Mouse (Mus musculus) ES-CJ7 (cell line): ENCODE results near the gene Cort.
"Not testable (repeated sequence)": the region's sequence is repeated elsewhere in the genome, so short reads cannot be mapped to it uniquely, and the experiment has no call there.

Source experiments
- DNase-seq: peaks from one replicate; pipeline ENCODE4 v3.0.0; 2011; ENCODE audit warnings: low read depth, low spot score

The Cort gene

GRCm38 (mm10) chr4:149126663-149127062 lies at the start of gene Cort:
Gene Cort (minus strand): TSS chr4:149126763.
- DNase-seq = no peak

- no peak for DNase-seq
These were observed 47.1 kb upstream of the Cort start for GRCm38 (mm10) chr4:149173661-149174060.

- no peak for DNase-seq
These were observed 46.1 kb upstream of the Cort start for GRCm38 (mm10) chr4:149172666-149173065.

GRCm38 (mm10) chr4:149172083-149172482 lies 45.5 kb upstream of the Cort start:
- no peak for DNase-seq

- no peak for DNase-seq
These were observed 45.0 kb upstream of the Cort start for GRCm38 (mm10) chr4:149171581-149171981.

- DNase-seq = no peak
These were observed 43.9 kb upstream of the Cort start for GRCm38 (mm10) chr4:149170394-149170931.

GRCm38 (mm10) chr4:149169926-149170325 lies 43.4 kb upstream of the Cort start:
- DNase-seq = not testable (repeated sequence)

GRCm38 (mm10) chr4:149168016-149168415 lies 41.5 kb upstream of the Cort start:
- DNase-seq = no peak

- DNase-seq = peak; percentile 40
These were observed 40.5 kb upstream of the Cort start for GRCm38 (mm10) chr4:149166957-149167611.

- peak; percentile 96 for DNase-seq
These were observed 39.8 kb upstream of the Cort start, which contains the start of gene Pgd for GRCm38 (mm10) chr4:149166215-149166946. Gene Pgd (minus strand): TSS chr4:149166771.

- no peak for DNase-seq
These were observed 37.6 kb upstream of the Cort start for GRCm38 (mm10) chr4:149164150-149164549.

- peak; percentile 43 for DNase-seq
These were observed 36.6 kb upstream of the Cort start for GRCm38 (mm10) chr4:149163196-149163595.

GRCm38 (mm10) chr4:149161166-149161565 lies 34.6 kb upstream of the Cort start:
- peak; percentile 64 for DNase-seq

GRCm38 (mm10) chr4:149159891-149160290 lies 33.3 kb upstream of the Cort start:
- no peak for DNase-seq

- no peak for DNase-seq
These were observed 32.6 kb upstream of the Cort start for GRCm38 (mm10) chr4:149159203-149159602.

GRCm38 (mm10) chr4:149157415-149157973 lies 30.9 kb upstream of the Cort start:
- peak; percentile 89 for DNase-seq

- no peak for DNase-seq
These were observed 29.1 kb upstream of the Cort start for GRCm38 (mm10) chr4:149155711-149156110.

GRCm38 (mm10) chr4:149154859-149155258 lies 28.3 kb upstream of the Cort start:
- no peak for DNase-seq

- DNase-seq = no peak
These were observed 24.2 kb upstream of the Cort start for GRCm38 (mm10) chr4:149150721-149151120.

- DNase-seq = no peak
These were observed 23.7 kb upstream of the Cort start for GRCm38 (mm10) chr4:149150256-149150655.

GRCm38 (mm10) chr4:149149611-149150010 lies 23.0 kb upstream of the Cort start:
- DNase-seq = no peak

- DNase-seq = no peak
These were observed 22.6 kb upstream of the Cort start for GRCm38 (mm10) chr4:149149196-149149595.
